Mouse (Mus musculus): ENCODE results near the gene Pigw. TPM values are rescaled to one million over a fixed set of nuclear protein-coding genes. Genes with fewer than 3 reads are reported as not detected.
"Not testable (repeated sequence)": the region's sequence is repeated elsewhere in the genome, so short reads cannot be mapped to it uniquely, and the experiment has no call there.

Gene Pigw
- polyA plus RNA-seq, 1 experiment from 2014 or later = 2.6 TPM

- Histone ChIP-seq H3K9ac (no peak overlapping the region), H3K36me3 (peaks cover 83% of the 10 kb centered on the region), H3K4me3 (no peak overlapping the region), H3K9me3 (no peaks in the 10 kb centered on the region), H3K27me3 (no peaks in the 10 kb centered on the region), H3K27ac (no peak overlapping the region), H3K4me2 (replicated peaks) (no peak overlapping the region), H3K4me1 (no peaks in the 10 kb centered on the region)
- ATAC-seq (ENCODE audit: low FRiP score, low read depth) = no peak
- WGBS = 91% methylated on average over 15 of the region's 15 CpGs
Measured at GRCm38 (mm10) chr11:84893113-84893512, 13.0 kb upstream of the Pigw start.

- 90% methylated on average over 7 of the region's 7 CpGs for WGBS
Measured at GRCm38 (mm10) chr11:84891705-84892104, 11.6 kb upstream of the Pigw start.

GRCm38 (mm10) chr11:84889492-84889891 lies 9.4 kb upstream of the Pigw start:
- Histone ChIP-seq H3K36me3 (peaks cover 83% of the 10 kb centered on the region), H3K27me3 (no peaks in the 10 kb centered on the region), H3K27ac (no peak overlapping the region), H3K9me3 (no peaks in the 10 kb centered on the region), H3K4me2 (replicated peaks) (no peak overlapping the region), H3K4me3 (no peak overlapping the region), H3K9ac (no peak overlapping the region), H3K4me1 (no peaks in the 10 kb centered on the region)
- WGBS = 89% methylated on average over 2 of the region's 2 CpGs
- ATAC-seq (ENCODE audit: low FRiP score, low read depth) = no peak

More at GRCm38 (mm10) chr11:84891705-84892104, 11.6 kb upstream of the Pigw start:
- H3K27ac ChIP-seq = no peak overlapping the region
- H3K9me3 ChIP-seq = no peaks in the 10 kb centered on the region
- no peak overlapping the region for H3K9ac ChIP-seq
- no peak for ATAC-seq (ENCODE audit: low FRiP score, low read depth)
- H3K36me3 ChIP-seq = peaks cover 83% of the 10 kb centered on the region
- no peak overlapping the region for H3K4me2 ChIP-seq (replicated peaks)
- no peak overlapping the region for H3K4me3 ChIP-seq
- no peaks in the 10 kb centered on the region for H3K27me3 ChIP-seq
- H3K4me1 ChIP-seq = no peaks in the 10 kb centered on the region

- ATAC-seq (ENCODE audit: low FRiP score, low read depth) = no peak
- Histone ChIP-seq H3K9me3 (no peaks in the 10 kb centered on the region), H3K4me1 (no peaks in the 10 kb centered on the region), H3K9ac (no peak overlapping the region), H3K4me3 (no peak overlapping the region), H3K36me3 (peaks cover 87% of the 10 kb centered on the region), H3K27ac (no peak overlapping the region), H3K27me3 (no peaks in the 10 kb centered on the region), H3K4me2 (replicated peaks) (no peak overlapping the region)
- 96% methylated on average over 8 of the region's 8 CpGs for WGBS
Measured at GRCm38 (mm10) chr11:84888025-84888424, 7.9 kb upstream of the Pigw start.

GRCm38 (mm10) chr11:84886767-84887511 lies 6.9 kb upstream of the Pigw start:
- no peak overlapping the region for H3K4me3 ChIP-seq
- H3K9me3 ChIP-seq = no peaks in the 10 kb centered on the region
- no peak overlapping the region for H3K27ac ChIP-seq
- H3K4me2 ChIP-seq (replicated peaks) = no peak overlapping the region
- H3K4me1 ChIP-seq = no peaks in the 10 kb centered on the region
- no peak overlapping the region for H3K9ac ChIP-seq
- WGBS = 78% methylated on average over 11 of the region's 11 CpGs
- no peaks in the 10 kb centered on the region for H3K27me3 ChIP-seq
- peaks cover 85% of the 10 kb centered on the region for H3K36me3 ChIP-seq
- ATAC-seq (ENCODE audit: low FRiP score, low read depth) = no peak

- no peak for ATAC-seq (ENCODE audit: low FRiP score, low read depth)
- Histone ChIP-seq H3K27me3 (no peaks in the 10 kb centered on the region), H3K4me3 (no peak overlapping the region), H3K36me3 (peaks cover 80% of the 10 kb centered on the region), H3K4me1 (peaks cover 6% of the 10 kb centered on the region), H3K27ac (no peak overlapping the region), H3K9ac (no peak overlapping the region), H3K9me3 (no peaks in the 10 kb centered on the region), H3K4me2 (replicated peaks) (no peak overlapping the region)
- 89% methylated on average over 5 of the region's 5 CpGs for WGBS
Measured at GRCm38 (mm10) chr11:84886236-84886635, 6.2 kb upstream of the Pigw start.

- Histone ChIP-seq H3K9ac (no peak overlapping the region), H3K4me3 (no peak overlapping the region), H3K9me3 (no peaks in the 10 kb centered on the region), H3K27me3 (no peaks in the 10 kb centered on the region), H3K36me3 (peaks cover 77% of the 10 kb centered on the region), H3K4me2 (replicated peaks) (no peak overlapping the region), H3K27ac (no peak overlapping the region), H3K4me1 (peaks cover 11% of the 10 kb centered on the region)
- 79% methylated on average over 4 of the region's 4 CpGs for WGBS
- no peak for ATAC-seq (ENCODE audit: low FRiP score, low read depth)
Measured at GRCm38 (mm10) chr11:84885238-84885637, 5.2 kb upstream of the Pigw start.

- H3K27me3 ChIP-seq = no peaks in the 10 kb centered on the region
- H3K27ac ChIP-seq = no peak overlapping the region
- peaks cover 17% of the 10 kb centered on the region for H3K4me1 ChIP-seq
- no peak overlapping the region for H3K9ac ChIP-seq
- H3K4me2 ChIP-seq (replicated peaks) = no peak overlapping the region
- no peaks in the 10 kb centered on the region for H3K9me3 ChIP-seq
- 93% methylated on average over 7 of the region's 7 CpGs for WGBS
- H3K36me3 ChIP-seq = peaks cover 55% of the 10 kb centered on the region
- H3K4me3 ChIP-seq = no peak overlapping the region
- no peak for ATAC-seq (ENCODE audit: low FRiP score, low read depth)
Measured at GRCm38 (mm10) chr11:84882346-84882745, 2.3 kb upstream of the Pigw start.

- H3K36me3 ChIP-seq = peaks cover 42% of the 10 kb centered on the region
Measured at GRCm38 (mm10) chr11:84880971-84881370, 886 bp upstream of the Pigw start.

GRCm38 (mm10) chr11:84880465-84880961 lies 428 bp upstream of the Pigw start:
- Histone ChIP-seq H3K9ac (peak overlapping the region; percentile 81), H3K4me2 (replicated peaks) (peak overlapping the region; percentile 86), H3K9me3 (no peaks in the 10 kb centered on the region), H3K4me3 (peak overlapping the region; percentile 81), H3K27ac (peak overlapping the region; percentile 92), H3K4me1 (peaks cover 17% of the 10 kb centered on the region), H3K36me3 (peaks cover 39% of the 10 kb centered on the region), H3K27me3 (no peaks in the 10 kb centered on the region)
- no peak for ATAC-seq (ENCODE audit: low FRiP score, low read depth)
- under 1% methylated on average over 24 of the region's 24 CpGs for WGBS

More at GRCm38 (mm10) chr11:84880971-84881370, 886 bp upstream of the Pigw start:
- ATAC-seq (ENCODE audit: low FRiP score, low read depth) = no peak
- 42% methylated on average over 9 of the region's 9 CpGs for whole genome bisulfite sequencing
- H3K27ac ChIP-seq = peak overlapping the region; percentile 92
- H3K4me1 ChIP-seq = peaks cover 17% of the 10 kb centered on the region
- peak overlapping the region; percentile 86 for H3K4me2 ChIP-seq (replicated peaks)
- no peaks in the 10 kb centered on the region for H3K9me3 ChIP-seq
- no peaks in the 10 kb centered on the region for H3K27me3 ChIP-seq
- peak overlapping the region; percentile 81 for H3K4me3 ChIP-seq
- H3K9ac ChIP-seq = peak overlapping the region; percentile 81

- Histone ChIP-seq H3K36me3 (peaks cover 26% of the 10 kb centered on the region), H3K27ac (peak overlapping the region; percentile 92; the same call in 1 of the 2 replicates), H3K4me1 (peaks cover 17% of the 10 kb centered on the region), H3K27me3 (no peaks in the 10 kb centered on the region), H3K4me2 (replicated peaks) (peak overlapping the region; percentile 86), H3K9me3 (no peaks in the 10 kb centered on the region), H3K4me3 (peak overlapping the region; percentile 81), H3K9ac (peak overlapping the region; percentile 81)
- no peak for ATAC-seq (ENCODE audit: low FRiP score, low read depth)
- WGBS = 24% methylated on average over 7 of the region's 7 CpGs
Measured at GRCm38 (mm10) chr11:84879007-84879771, 896 bp downstream of the Pigw start.

GRCm38 (mm10) chr11:84876020-84876419 lies 4.1 kb downstream of the Pigw start:
- not testable (repeated sequence) for H3K27me3 ChIP-seq; ATAC-seq (ENCODE audit: low FRiP score, low read depth)
- WGBS = 50% methylated on average over 1 of the region's 1 CpGs

More at GRCm38 (mm10) chr11:84876020-84876419, 4.1 kb downstream of the Pigw start:
- not testable (repeated sequence) for H3K4me3 ChIP-seq; H3K27ac ChIP-seq; H3K4me2 ChIP-seq (replicated peaks); H3K36me3 ChIP-seq; H3K9me3 ChIP-seq; H3K9ac ChIP-seq
- peaks cover 12% of the 10 kb centered on the region for H3K4me1 ChIP-seq
